Mouse (Mus musculus): Measurements from ENCODE around the gene Mymk. TPM values are rescaled to one million over a fixed set of nuclear protein-coding genes. Genes with fewer than 3 reads are reported as not detected.

Gene Mymk
- polyA plus RNA-seq, 1 experiment from 2014 or later: 0.54 TPM

DNA sequence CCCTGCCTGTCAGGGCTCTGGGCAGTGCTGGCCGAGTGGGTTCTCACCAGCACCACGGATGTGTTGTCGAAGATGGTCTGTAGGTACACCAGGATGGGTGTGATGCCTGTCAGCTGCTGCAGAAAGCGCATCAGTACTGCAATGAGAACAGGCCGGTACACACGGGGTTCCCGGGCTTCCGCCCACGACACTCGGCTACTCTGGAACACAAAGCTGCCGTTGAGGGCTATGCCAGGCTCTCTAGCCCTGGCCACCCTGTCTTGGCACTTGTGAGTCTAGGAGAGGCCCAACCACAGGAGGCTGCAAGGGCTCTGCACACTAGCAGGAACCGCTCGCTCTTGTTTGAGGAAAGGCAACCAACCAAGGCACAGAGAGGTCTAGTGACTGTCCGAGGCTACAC, 47.8 kb downstream of the Mymk start:
- no peak for ATAC-seq (ENCODE audit: low FRiP score, low TSS enrichment)
- Histone ChIP-seq H3K27me3 (ENCODE audit: control insufficient read depth, insufficient read depth, low read length) (no peaks in the 10 kb centered on the region), H3K9me3 (ENCODE audit: control insufficient read depth, low read length) (no peaks in the 10 kb centered on the region), H3K4me1 (ENCODE audit: control insufficient read depth, insufficient read depth, low read length) (peaks cover 4% of the 10 kb centered on the region; the same call in 1 of the 2 replicates), H3K27ac (ENCODE audit: low read depth, low read length) (no peak overlapping the region), H3K9ac (ENCODE audit: low read depth, low read length) (no peak overlapping the region), H3K4me2 (replicated peaks; ENCODE audit: low read depth, low read length) (no peak overlapping the region), H3K4me3 (ENCODE audit: low read length) (no peak overlapping the region), H3K36me3 (ENCODE audit: control insufficient read depth, insufficient read depth, low read length) (peaks cover 8% of the 10 kb centered on the region; the same call in 1 of the 2 replicates)
- WGBS: 85% methylated on average over 14 of the region's 14 CpGs

DNA sequence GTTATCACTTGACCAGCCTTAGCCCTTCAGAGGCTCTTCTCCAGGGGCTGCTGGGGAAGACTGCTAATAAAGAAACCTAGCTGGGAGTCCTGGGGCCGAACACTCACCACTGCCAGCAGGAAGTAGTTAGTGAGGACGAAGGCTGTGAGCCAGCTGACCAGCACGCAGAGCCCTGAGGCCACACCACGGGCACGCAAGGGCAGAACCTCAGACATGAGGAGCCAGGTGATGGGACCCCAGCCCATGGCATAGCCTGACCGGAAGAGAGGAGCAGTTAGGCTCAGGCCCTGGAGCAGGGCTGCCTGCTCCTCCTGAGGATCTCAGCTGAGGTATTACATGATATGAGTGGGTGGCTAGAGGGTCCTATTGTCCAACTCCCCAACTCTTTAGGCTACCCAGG, 49.4 kb downstream of the Mymk start:
- 74% methylated on average over 6 of the region's 6 CpGs for WGBS
- Histone ChIP-seq H3K9ac (ENCODE audit: low read depth, low read length) (no peak overlapping the region), H3K27ac (ENCODE audit: low read depth, low read length) (no peak overlapping the region), H3K27me3 (ENCODE audit: control insufficient read depth, insufficient read depth, low read length) (no peaks in the 10 kb centered on the region), H3K9me3 (ENCODE audit: control insufficient read depth, low read length) (no peaks in the 10 kb centered on the region), H3K4me2 (replicated peaks; ENCODE audit: low read depth, low read length) (no peak overlapping the region), H3K4me1 (ENCODE audit: control insufficient read depth, insufficient read depth, low read length) (no peaks in the 10 kb centered on the region), H3K36me3 (ENCODE audit: control insufficient read depth, insufficient read depth, low read length) (peaks cover 22% of the 10 kb centered on the region), H3K4me3 (ENCODE audit: low read length) (no peak overlapping the region)
- ATAC-seq (ENCODE audit: low FRiP score, low TSS enrichment): no peak

DNA sequence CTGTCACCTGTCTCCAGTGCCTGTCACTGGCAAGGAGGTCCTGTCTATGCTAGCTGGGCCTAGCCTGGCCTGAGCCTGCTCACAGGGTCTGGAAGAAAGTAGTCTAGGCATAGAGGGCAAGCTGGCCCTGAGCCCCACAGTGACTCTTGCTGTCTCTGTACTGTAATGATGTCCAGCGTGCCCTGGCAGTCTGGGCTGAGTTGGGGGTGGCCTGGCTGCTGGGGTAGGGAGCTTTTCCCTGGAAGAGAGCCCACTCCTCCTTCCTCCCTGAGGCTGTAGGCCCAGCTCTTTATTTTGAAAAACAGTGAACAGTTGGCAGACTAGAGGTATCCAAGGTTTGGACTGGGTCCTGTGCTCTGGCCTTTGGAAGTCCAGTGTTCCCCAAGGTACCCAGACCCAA, 50.9 kb downstream of the Mymk start:
- Histone ChIP-seq H3K4me3 (ENCODE audit: low read length) (no peak overlapping the region), H3K4me1 (ENCODE audit: control insufficient read depth, insufficient read depth, low read length) (no peaks in the 10 kb centered on the region), H3K4me2 (replicated peaks; ENCODE audit: low read depth, low read length) (no peak overlapping the region), H3K27me3 (ENCODE audit: control insufficient read depth, insufficient read depth, low read length) (no peaks in the 10 kb centered on the region), H3K9me3 (ENCODE audit: control insufficient read depth, low read length) (no peaks in the 10 kb centered on the region), H3K36me3 (ENCODE audit: control insufficient read depth, insufficient read depth, low read length) (peaks cover 37% of the 10 kb centered on the region), H3K27ac (ENCODE audit: low read depth, low read length) (no peak overlapping the region), H3K9ac (ENCODE audit: low read depth, low read length) (no peak overlapping the region)
- WGBS: 84% methylated on average over 1 of the region's 1 CpGs
- ATAC-seq (ENCODE audit: low FRiP score, low TSS enrichment): no peak

DNA sequence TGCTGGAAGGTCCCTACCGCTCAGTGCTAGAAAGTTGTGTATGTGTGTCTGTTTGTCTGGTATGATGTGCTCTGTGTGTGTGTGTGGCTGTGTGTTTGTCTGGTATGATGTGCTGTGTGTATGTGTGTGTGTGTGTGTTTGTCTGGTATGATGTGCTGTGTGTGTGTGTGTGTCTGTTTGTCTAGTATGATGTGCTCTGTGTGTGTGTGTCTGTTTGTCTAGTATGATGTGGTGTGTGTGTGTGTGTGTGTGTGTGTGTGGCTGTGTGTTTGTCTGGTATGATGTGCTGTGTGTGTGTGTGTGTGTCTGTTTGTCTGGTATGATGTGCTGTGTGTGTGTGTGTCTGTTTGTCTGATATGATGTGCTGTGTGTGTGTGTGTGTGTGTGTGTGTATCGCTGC, 52.4 kb downstream of the Mymk start:
- WGBS: 96% methylated on average over 2 of the region's 2 CpGs
- no peak overlapping the region for H3K4me3 ChIP-seq (ENCODE audit: low read length)
- ATAC-seq (ENCODE audit: low FRiP score, low TSS enrichment): no peak

DNA sequence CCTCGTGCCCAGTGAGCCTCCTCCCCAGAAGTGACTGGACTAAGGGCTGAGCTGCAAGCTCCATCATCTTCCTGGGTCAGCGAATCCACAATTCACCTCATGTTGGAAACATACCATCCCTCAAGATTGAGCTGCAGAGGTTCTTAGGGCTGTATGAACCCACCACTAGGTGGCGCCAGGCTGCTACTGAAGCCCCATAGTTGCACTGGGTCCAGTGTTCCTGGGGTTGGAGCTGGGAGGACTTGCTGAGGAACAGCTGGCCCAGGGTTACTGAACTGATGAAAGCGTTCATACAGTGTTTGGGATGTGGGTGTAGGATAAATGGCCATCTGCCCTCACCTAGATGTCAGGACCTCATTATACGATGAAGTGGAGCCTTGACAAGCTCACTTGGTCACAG, 54.2 kb downstream of the Mymk start:
- H3K36me3 ChIP-seq (ENCODE audit: control insufficient read depth, insufficient read depth, low read length): peaks cover 69% of the 10 kb centered on the region
- H3K9ac ChIP-seq (ENCODE audit: low read depth, low read length): no peak overlapping the region
- no peaks in the 10 kb centered on the region for H3K9me3 ChIP-seq (ENCODE audit: control insufficient read depth, low read length)
- no peaks in the 10 kb centered on the region for H3K4me1 ChIP-seq (ENCODE audit: control insufficient read depth, insufficient read depth, low read length)
- H3K27ac ChIP-seq (ENCODE audit: low read depth, low read length): no peak overlapping the region
- peak; percentile 61; the same call in 1 of the 2 replicates for ATAC-seq (ENCODE audit: low FRiP score, low TSS enrichment)
- no peak overlapping the region for H3K4me3 ChIP-seq (ENCODE audit: low read length)
- H3K27me3 ChIP-seq (ENCODE audit: control insufficient read depth, insufficient read depth, low read length): no peaks in the 10 kb centered on the region
- H3K4me2 ChIP-seq (replicated peaks; ENCODE audit: low read depth, low read length): no peak overlapping the region
- 56% methylated on average over 5 of the region's 5 CpGs for WGBS

More for the DNA sequence above, 52.4 kb downstream of the Mymk start:
- Histone ChIP-seq H3K36me3 (ENCODE audit: control insufficient read depth, insufficient read depth, low read length) (peaks cover 53% of the 10 kb centered on the region), H3K9me3 (ENCODE audit: control insufficient read depth, low read length) (no peaks in the 10 kb centered on the region), H3K4me2 (replicated peaks; ENCODE audit: low read depth, low read length) (no peak overlapping the region), H3K27ac (ENCODE audit: low read depth, low read length) (no peak overlapping the region), H3K9ac (ENCODE audit: low read depth, low read length) (no peak overlapping the region), H3K4me1 (ENCODE audit: control insufficient read depth, insufficient read depth, low read length) (no peaks in the 10 kb centered on the region), H3K27me3 (ENCODE audit: control insufficient read depth, insufficient read depth, low read length) (no peaks in the 10 kb centered on the region)

Other genes starting within 250 kb of the Mymk start
- not detected in 2 replicates for gene Abo, start 207.2 kb downstream of the Mymk start, polyA plus RNA-seq (2014; fragmentation: Nextera tagmentation; extraction: Ambion mirVana)
- 14.6 and 19.0 TPM in 2 replicates for gene Surf6, start 169.3 kb downstream of the Mymk start, polyA plus RNA-seq (2014; fragmentation: Nextera tagmentation; extraction: Ambion mirVana)
- gene Med22, start 161.5 kb downstream of the Mymk start, polyA plus RNA-seq (2014; fragmentation: Nextera tagmentation; extraction: Ambion mirVana): 27.0 and 35.2 TPM in 2 replicates
- 790 and 884 TPM in 2 replicates for gene Rpl7a, start 161.4 kb downstream of the Mymk start, polyA plus RNA-seq (2014; fragmentation: Nextera tagmentation; extraction: Ambion mirVana)
- gene Surf2, start 155.8 kb downstream of the Mymk start, polyA plus RNA-seq (2014; fragmentation: Nextera tagmentation; extraction: Ambion mirVana): 40.1 and 46.5 TPM in 2 replicates
- gene Surf1, start 155.6 kb downstream of the Mymk start, polyA plus RNA-seq (2014; fragmentation: Nextera tagmentation; extraction: Ambion mirVana): 48.1 and 51.1 TPM in 2 replicates
- 124 and 187 TPM in 2 replicates for gene Surf4, start 138.3 kb downstream of the Mymk start, polyA plus RNA-seq (2014; fragmentation: Nextera tagmentation; extraction: Ambion mirVana)
- gene Stkld1, start 138.1 kb downstream of the Mymk start, polyA plus RNA-seq (2014; fragmentation: Nextera tagmentation; extraction: Ambion mirVana): 0.09 TPM in 1 of 2 replicates, not detected in the other
- gene Rexo4, start 107.8 kb downstream of the Mymk start, polyA plus RNA-seq (2014; fragmentation: Nextera tagmentation; extraction: Ambion mirVana): 37.5 and 49.7 TPM in 2 replicates
- gene Adamts13, start 98.8 kb downstream of the Mymk start, polyA plus RNA-seq (2014; fragmentation: Nextera tagmentation; extraction: Ambion mirVana): 0.05 and 0.06 TPM in 2 replicates
- gene Cacfd1, start 62.3 kb downstream of the Mymk start, polyA plus RNA-seq (2014; fragmentation: Nextera tagmentation; extraction: Ambion mirVana): 36.7 and 56.5 TPM in 2 replicates
- gene Slc2a6, start 44.2 kb downstream of the Mymk start, polyA plus RNA-seq (2014; fragmentation: Nextera tagmentation; extraction: Ambion mirVana): 0.37 and 0.64 TPM in 2 replicates
- 0.51 and 0.65 TPM in 2 replicates for gene Adamtsl2, start 7.2 kb upstream of the Mymk start, polyA plus RNA-seq (2014; fragmentation: Nextera tagmentation; extraction: Ambion mirVana)
- gene Fam163b, start 70.3 kb upstream of the Mymk start, polyA plus RNA-seq (2014; fragmentation: Nextera tagmentation; extraction: Ambion mirVana): not detected in 2 replicates
- gene Dbh, start 93.1 kb upstream of the Mymk start, polyA plus RNA-seq (2014; fragmentation: Nextera tagmentation; extraction: Ambion mirVana): not detected in 2 replicates
- 17.6 and 29.9 TPM in 2 replicates for gene Sardh, start 176.2 kb upstream of the Mymk start, polyA plus RNA-seq (2014; fragmentation: Nextera tagmentation; extraction: Ambion mirVana)